Mouse (Mus musculus) cerebellum, postnatal 4 days (tissue): ENCODE data around the gene Mfap3l.
"Not testable (repeated sequence)": the region's sequence is repeated elsewhere in the genome, so short reads cannot be mapped to it uniquely, and the experiment has no call there.

ENCODE experiments used
- DNase-seq, 2 experiments: peaks; one replicate each; pipeline ENCODE4 v3.0.0; 2022; ENCODE audit warnings: low spot score in 2 of 2, mixed read lengths in 1 of 2

Gene Mfap3l

DNA sequence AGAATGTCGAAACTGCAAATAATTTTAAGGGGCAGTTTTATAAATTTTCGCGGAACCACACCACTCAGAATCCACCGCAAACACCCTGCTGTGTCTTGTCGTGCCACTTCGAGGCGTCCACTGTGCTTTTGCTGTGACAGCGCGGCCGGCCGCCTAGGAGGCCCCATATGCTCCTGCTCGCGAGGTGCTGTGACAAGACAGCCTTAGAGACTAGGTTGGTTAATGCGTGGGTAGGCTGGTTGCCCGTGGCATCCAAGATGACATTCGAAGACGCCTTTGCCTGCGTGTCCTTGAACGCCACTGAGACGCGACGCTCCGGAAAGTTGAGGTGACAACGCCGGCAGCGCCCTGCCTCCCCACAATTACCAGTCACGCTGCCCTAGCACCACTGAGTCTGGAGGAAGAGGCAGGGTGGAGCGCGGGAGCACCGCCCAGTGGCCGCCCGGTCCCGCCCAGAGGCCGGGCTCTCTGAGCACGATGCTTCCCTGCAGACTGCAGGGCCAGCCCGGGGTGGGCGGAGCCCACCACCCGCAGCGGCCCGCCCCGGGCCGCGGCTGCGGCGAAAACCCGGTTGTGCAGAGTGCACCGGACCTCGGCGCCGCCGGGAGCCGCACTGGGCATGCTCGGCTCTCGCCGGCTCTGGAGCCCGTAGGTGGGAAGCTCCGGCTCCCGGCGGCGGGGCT, at the start of gene Mfap3l:
Gene Mfap3l, plus strand, starts transcription at position 578 of the 683 bp plus-strand sequence.
- peak; percentile 76 to 90 for DNase-seq

DNA sequence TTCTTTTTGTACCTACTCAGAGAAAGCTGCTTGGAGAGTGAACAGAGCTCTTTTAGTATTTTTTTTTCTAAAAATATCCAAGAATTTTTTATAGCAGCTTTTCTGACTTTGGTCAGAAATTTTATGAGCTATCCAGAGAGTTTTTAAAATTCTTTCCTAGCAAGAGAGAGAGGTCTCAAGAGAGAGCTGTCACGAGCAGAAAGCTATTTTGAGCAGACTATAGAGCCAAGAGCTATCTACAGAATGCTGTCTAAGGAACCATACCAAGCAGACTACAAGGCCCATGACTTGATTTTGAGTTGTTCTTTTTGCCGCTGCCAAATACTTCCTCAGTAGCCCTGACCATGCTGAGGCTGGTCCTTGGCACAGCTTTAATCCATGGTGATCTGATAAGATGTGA, 49.3 kb upstream of the Mfap3l start:
- DNase-seq, result no peak

DNA sequence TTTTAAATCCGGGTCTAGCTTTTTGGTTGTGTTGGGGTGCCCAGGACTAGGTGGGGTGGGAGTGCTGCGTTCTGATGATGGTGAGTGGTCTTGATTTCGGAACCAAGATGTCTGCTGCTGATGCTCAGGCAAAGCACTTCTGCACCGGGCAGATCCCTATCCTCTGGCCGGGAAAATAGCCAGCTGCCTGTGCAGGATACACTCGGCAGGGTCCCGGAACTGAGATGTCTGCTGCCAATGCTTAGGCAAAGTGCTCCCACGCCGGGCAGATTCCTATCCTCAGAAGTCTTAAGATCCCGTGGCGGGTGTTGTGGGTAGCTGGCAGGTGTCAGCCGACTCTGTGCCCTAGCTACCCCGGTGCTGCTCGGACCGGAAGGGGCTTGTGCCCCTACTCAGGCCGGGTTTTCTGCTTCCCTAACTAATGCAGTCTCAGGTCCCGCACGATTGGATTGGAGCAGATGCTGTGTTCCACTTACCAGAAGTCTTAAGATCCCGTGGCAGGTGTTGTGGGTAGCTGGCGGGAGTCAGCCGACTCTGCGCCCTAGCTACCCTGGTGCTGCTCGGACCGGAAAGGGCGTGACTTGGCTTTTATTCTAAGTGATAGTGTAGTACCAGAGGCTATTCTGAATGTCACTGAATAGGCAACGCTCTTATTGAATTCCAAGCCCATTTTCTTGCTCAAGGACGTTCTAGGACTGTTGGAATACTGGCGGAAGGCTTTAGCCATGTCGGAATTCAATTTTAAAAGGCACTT, 41.1 kb upstream of the Mfap3l start:
- DNase-seq, result not testable (repeated sequence)

DNA sequence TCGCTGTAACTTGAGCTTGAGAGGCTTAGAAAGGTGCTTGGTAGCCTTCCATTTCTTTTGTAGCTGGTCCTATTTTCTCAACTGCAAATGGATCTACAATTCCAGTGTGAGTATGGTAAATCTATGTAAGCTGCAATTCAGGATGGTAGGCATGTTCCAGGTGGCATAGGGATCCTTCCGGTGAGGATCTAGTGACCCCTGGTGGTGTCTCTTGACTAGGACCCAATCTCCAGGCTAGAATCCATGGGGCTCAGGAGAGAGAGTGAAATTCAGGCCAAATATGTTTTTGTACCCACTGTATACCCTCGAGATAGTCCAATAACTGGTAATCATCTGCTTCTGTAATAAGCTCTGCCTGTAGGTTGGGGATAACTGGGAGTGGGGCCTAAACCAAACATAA, 37.9 kb upstream of the Mfap3l start:
- peak in 1 of 2 experiments; percentile 12 for DNase-seq

DNA sequence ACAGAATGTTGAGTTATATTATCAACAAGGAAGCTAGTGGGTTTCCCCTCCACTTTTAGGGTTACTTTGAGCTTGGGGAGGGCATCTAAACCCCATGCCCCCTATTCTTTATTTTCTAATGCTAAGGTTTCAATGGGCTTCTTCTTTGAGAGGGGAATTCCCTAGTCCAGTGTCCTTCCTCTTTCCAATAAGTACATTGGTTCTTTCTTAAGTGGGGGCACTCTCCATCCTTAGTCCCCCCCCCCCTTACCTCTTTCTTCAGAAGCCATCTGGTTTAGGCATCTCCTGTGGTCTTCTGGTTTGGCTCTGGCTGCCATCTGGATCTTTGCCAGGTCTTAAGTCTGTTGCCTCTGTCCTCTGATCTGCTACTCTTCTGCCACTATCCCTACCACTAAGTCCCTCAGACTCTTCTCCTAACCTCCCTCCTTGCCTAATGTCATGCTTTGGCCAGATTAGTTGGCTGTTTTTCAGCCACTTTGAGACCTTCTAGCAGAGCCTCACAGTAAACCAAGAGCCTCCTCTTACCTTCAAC, 21.0 kb upstream of the Mfap3l start:
- no peak for DNase-seq

DNA sequence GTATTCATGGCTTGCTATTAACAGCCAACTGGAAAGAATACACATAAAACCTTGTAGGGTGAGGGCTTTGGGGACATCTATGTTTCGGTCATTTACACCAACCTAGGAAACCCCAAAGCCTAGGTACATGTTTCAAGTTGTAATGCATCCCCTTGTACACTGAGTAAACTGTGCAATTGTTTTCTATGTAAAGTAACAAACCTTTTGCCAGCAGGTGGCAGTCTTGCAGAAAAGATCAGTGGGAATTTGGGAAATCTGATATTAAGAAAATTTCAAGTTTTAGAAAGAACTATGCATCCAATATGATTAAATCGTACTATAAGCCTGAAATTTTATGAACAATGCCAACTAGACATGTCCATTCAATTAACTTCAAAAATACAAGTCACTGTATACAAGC, 15.7 kb upstream of the Mfap3l start:
- DNase-seq, result peak in 1 of 2 experiments; percentile 47

DNA sequence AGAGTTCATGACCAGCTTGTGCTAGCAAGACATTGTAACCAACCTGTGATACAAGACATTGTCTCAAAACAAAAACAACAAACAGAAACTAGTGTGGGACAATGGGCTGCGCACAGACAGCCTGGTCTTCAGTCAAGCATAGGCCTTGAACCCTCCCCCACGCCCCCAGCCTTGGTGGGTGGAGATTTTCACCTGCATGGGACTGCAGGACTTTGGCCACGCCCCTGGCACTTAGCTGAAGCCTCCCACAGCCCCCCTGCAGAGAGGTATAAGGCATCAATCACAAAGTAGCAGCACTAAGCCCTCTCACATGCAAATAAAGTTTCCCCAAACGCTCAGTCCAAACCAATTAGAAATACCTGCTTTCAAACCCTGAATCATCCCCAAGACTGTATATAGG, 11.1 kb upstream of the Mfap3l start:
- no peak for DNase-seq

DNA sequence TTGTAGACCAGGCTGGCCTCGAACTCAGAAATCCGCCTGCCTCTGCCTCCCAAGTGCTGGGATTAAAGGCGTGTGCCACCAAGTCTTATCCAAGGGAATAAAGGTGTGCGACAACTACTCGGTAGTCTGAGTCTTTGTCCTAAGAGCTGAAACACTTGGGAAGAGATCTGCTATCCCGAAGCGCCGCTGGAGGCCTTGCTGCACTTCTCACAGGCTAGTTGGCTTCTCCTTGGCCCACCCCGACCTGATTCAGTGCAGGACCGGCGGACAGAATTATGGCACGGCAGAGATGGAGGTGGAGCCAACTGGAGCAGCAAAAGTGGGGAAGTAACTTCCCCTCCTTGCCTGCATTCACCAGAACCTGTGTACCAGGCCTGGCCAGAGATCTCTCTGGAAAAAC, 10.6 kb upstream of the Mfap3l start:
- DNase-seq, result no peak

DNA sequence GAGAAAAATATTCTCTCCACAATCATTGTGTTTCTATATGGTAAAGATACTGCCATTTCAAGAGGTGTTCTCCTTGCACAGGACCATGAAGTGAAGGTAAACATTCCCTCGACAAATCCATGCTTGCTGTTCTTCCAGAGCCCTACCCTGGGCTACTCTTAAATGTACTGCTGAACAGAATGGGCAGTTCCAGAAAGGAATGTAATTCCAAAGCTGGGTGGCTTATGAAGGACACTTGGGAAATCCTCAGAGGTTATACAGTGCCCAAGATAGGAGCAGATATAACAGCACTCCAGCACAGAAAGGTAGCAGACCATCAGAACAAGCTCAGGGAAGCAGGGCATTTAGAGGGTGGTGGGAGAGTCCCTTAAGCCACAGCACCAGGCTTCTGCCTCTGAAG, 9.2 kb upstream of the Mfap3l start:
- no peak for DNase-seq

DNA sequence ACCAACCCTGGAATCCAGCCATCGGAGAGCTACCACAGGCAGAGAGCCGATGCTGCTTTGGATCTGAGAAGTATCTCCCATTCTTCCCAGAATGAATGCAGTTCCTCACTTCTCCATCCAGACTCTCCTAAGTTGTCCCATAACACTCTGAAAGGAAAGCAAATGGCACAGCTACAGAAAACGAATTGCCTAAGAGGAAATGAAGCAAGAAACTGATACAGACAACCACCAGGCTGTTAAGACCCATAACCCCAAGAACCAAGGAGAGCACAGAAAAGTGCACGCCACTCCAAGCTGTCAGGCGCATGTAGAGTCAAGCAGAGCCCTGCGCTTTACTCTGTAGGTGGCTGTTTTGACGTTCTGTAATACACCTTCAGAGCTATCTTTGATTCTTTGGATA, 7.9 kb upstream of the Mfap3l start:
- DNase-seq, result no peak

DNA sequence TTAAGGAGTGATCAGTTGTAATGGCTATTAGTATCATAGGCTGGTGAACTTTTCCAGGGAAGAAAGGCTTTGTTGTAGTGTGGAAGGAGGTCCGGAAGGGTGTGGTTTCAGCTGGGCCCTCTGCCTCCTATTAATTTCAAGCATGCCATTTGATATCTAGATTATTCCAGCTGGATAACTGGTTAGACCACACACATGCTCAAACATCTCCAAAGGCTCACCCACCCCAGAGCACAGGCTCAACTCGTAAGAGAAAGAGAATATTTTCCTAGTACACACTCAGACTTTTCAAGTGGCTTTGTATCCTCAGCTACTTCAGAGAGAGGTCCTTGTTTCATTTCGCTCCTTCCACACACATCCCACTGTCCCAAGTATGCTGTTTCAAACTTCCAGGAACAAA, 4.7 kb upstream of the Mfap3l start:
- DNase-seq, result no peak

DNA sequence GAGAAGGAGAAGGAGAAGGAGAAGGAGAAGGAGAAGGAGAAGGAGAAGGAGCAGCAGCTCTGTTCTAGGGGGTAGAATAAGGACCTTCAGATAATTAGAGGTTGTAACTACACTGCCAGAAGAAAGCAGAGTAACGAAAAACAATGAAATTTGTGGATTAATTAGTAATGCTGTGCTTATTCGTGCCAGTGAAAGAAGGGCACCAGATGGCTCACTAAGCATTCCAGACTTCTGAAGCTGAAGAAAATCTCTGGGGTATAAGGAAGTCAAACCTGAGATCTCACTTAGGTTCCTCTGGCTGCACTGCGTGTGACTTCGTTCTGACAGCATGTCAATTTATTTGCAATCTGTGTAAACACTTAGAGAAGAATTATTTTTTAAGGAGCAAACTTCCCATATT, 3.6 kb upstream of the Mfap3l start:
- no peak for DNase-seq

DNA sequence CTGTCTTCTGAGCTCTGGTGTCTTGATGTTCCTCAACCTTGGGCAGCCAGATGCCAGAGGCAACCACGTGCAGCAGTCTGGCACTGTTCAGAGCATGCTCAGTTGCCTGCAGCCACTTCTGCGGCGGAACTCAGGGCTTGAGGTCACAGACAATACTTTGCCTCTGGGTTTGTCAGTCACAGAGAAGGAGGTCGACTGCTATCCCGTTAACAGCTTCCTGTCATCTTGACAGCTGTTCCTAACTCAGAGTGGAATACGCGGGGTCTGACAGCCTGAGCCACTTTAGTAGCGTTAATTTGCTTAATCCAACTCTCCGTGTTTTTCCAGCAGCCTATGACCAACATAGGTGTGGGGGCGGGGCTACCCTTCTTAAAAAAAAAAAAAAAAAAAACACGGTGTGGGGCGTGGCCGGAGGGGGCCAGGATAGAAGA, 1.1 kb upstream of the Mfap3l start:
- DNase-seq, result peak; percentile 29 to 66

DNA sequence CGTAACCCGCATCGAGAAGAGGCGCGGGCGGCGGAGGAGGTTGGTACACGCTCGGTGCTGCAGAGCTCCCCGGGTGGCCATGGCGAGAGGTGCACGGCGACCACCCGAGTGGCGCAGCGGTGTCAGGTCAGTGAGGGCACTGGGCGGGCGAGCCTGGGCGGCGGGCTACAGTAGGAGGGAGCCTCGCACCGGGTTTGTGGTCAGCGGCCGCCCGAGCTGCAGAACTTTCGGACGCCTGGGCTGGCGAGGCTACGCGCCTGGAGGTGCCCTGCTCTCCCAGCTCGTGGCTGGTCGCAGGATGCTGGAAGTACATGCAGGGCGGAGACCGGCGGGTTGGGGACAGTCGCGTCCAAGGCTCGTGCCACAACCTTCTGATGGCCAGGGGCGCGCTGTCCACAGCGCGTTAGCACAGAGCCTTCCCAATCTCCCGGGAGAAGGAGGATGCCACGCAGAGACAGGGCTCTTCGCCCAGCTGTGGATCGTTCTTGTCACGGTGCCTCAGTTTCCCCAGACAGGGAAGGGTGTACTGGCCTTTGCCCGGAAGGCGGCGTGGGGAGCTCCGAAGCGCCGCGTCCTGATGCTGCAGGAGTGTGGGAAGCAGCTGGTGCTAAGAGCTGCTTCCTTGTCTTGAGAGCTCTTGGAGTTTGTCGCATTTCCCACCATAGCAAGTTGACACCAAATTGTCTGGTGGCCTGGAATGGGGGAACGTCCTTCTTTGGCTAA, 467 bp downstream of the Mfap3l start:
- peak in 1 of 2 experiments; percentile 35 for DNase-seq

DNA sequence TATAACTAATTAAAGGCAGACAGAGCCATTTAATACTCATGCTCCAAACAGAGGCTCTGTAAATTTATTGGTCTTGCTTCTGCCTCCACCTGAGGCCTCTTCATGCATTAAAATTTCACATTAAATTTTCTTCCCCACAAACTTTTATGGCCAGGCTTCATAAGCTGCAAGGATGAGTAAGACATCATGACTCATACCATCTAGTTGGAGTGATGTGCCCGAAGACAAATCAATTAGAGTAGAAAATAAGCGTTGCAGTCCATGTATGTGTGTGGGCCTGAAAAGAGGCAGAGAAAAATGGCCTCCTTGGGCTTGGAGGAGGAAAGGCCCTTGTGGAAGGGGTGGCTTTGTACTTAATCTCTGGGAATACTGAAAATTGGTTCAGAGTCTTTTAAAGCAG, 2.3 kb downstream of the Mfap3l start:
- DNase-seq, result no peak

DNA sequence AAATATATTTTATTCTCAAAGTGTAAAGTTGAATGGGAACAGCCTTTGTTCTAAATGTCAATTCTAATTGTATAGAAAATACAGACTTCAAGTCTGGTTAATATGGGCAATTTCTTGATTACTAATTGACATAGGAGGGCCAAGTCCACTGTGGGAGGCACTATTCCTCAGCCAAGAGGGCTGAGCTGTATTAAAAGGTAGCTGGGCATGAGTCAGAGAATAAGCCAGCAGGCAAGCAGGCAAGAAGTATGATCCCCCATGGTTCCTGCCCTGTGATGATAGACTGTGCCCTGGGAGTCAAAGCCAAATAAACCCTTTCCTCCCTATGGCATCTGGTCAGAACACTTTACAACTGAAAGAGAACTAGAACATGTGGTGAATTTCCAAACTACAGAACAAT, 3.2 kb downstream of the Mfap3l start:
- DNase-seq, result no peak

DNA sequence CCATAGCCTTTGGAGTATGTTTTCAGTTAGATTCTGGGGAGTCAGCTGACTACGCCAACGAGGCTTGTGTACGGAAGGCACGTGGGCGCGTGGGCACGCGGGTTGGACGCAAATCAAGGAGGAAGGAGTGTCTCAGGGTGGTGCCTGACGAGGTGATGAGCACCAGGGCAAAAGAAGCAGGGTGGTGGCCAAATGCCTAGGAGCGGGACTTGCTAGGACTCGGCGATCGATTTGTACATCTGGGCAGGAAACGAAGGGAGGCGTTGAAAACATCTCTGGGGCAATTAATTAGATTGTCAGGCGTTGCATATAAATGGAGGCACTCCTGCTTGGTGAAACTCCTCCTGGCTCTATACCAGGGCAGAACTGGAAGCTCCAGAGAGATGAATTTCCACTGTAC, 7.4 kb downstream of the Mfap3l start:
- no peak for DNase-seq

DNA sequence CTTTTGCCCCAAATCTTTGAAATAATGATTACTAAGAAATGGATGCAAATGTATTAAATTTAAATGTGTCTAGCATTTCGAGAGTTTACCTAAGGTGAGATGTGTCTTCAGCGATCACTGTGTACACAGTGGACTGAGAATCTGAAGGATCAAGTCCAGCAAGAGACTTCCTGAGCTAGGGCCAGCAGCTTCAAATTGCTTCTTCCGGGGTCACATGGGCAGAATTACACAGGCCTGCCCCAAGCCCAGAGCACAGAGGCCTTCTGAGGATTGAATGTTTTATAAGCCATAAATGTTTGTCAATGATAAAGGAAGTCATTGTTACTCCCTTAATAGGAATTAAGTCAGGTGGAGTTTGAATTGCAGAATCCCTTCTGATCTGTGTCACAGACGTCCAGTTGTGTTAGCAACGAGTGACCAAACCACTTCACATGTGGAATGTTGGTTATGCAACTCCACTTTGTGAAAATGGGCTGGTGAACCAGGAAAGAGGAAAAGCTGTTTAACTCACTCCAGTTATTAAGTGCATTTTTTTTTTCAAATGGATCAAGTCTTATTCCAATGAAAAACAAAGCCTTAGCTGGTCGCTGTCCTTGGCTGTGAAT, 10.9 kb downstream of the Mfap3l start:
- no peak for DNase-seq

DNA sequence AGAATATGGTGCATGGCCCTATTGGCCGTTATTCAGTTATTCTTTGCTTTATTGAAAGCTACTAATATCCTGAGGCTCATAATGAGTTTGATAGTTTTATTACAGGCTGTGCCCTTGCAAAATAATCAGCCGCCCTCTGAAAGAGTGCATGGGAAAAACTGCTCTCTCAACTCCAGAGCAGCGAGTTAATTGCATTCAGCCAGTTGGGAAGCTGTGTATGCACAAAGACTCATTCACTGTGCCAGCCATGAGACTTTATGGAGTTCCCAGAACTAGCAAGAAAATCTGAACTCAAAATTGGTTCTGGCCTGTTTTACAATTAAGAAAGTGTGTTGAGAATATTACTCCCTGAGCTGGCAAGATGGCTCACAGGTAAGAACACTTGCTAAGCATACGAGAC, 12.5 kb downstream of the Mfap3l start:
- no peak for DNase-seq

DNA sequence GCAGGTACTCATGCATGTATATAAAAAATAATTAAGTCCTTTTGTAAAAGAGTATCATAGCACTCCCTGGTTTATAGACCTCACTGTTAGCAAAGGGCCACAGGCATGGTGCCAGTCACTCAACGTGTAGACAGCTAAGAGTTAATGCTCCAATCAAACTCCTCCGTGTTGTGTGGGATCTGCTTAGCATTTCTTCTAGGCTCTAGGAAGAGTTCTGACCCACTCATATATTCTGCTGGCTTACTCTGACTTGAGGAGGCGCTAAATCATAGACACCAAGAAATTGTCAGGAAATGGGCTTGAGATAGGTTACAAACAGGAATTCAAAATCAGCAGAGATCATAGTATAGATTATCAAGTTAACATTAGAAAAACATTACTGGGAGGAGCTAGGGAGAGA, 13.3 kb downstream of the Mfap3l start:
- no peak for DNase-seq

DNA sequence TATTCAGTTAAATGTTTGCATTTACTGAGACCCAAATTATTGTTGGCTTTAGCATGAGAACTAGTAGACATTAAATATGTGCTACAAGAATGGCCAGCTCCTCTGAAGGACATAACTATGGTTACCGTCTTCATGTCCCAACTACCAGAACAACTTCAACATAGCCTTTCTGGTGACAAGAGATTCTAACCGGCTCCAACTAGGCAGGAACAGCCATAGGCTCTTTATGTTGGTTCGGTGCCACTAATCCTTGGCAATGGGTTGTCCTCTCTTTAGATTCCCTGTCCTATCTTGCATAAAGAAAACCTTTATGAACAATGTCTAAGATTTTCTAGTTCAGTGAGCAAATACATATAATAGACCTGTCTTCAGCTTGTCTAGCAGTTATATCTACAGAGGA, 14.7 kb downstream of the Mfap3l start:
- DNase-seq, result no peak

DNA sequence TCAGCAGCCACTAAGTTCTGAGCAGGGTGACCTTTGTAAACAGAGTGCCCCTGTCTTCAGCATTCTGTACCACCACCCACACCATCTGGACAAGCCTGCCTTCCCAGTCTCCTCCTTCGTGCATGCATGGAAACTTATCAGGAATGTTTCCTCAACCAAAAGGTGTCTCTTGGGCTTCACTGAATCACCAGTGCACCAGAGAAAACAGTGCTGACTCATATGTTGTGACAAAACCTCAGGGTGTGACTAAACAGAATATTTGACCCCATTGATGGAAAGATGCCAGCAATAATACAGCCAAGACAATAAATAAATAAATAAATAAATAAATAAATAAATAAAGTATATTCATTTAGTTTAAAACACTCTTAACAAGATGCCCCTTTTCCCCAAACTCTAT, 16.5 kb downstream of the Mfap3l start:
- DNase-seq, result no peak
